Mouse (Mus musculus): ENCODE results near the gene Cercam. TPM values are rescaled to one million over a fixed set of nuclear protein-coding genes. Genes with fewer than 3 reads are reported as not detected.

Gene Cercam
- polyA plus RNA-seq (2017; shearing (Covaris generic)), result 0.66 TPM

DNA sequence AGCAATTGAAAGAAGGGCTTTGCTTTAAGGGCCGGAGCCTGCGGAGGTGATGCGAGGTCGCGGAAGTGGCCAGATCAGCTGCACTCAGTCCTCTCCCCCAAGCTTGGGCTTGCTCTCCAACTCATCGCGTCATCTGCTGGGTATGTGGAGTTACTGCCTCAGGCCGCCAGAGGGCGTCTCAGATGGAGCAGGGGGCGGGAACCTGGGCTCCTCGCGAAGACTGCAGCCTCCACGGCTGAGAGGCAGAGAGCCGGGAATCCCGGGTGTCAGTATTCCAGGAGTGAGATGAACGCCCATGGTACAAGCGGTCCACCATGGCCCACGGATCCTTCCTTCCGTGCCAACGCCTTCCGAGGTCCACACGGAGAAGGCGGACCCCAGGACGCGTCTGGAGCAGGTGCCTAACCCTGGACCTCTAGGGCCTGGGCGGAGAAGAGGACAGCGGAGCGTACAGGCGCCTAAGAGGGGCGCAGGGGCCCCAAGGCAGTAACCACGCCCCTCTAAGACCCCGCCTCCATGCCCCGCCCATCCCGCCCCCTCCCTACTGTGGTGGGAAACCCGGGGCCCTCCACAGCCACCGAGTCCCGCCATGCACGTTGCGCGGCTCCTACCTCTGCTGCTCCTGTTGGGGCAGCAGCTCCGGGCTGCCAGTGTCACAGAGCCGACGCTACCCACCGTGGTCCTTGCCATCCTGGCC is at the start of gene Cercam:
TSS of gene Cercam (plus strand) at position 216 of the 697 bp plus-strand sequence.

DNA sequence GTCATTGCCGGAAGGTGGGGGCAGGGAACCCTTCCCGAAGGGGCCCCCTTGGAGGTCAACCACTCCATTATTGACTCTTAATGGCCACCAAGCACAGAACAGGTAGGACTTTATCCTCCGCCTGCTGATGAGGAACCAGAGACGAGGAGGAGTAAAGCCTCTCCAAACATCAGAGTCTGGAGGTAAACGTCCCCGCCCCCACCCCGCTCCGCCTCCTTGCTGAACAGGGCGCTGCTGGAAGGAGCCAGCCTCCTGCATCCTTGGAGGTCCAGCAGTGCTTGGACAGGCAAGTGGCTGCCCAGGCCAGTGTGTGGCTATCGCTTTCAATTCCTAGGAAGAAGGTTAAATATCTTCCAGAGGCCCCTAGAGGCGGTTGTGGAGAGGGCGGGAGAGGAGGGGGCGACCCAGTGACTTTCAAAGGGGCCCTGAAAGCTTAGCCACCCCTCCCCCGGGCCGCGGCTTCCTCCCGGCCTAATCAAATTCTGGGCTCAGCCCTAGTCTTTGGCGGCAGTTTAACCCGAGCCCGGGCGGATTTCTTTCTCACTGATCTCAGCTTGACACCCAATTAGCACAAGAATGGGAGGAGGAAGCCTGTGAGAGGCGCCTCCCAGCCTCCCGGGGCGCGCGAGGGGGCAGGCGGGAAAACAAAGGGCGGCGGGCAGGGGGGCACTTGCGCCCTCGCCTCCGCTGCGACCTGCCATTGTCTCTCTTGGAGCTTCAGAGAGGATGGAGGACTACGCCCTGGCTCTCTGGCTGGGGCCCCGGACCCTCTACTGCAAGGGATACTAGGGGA is 48.7 kb upstream of the Cercam start, which contains the start of gene Urm1:
TSS of gene Urm1 (plus strand) at position 51 of the 793 bp plus-strand sequence.

DNA sequence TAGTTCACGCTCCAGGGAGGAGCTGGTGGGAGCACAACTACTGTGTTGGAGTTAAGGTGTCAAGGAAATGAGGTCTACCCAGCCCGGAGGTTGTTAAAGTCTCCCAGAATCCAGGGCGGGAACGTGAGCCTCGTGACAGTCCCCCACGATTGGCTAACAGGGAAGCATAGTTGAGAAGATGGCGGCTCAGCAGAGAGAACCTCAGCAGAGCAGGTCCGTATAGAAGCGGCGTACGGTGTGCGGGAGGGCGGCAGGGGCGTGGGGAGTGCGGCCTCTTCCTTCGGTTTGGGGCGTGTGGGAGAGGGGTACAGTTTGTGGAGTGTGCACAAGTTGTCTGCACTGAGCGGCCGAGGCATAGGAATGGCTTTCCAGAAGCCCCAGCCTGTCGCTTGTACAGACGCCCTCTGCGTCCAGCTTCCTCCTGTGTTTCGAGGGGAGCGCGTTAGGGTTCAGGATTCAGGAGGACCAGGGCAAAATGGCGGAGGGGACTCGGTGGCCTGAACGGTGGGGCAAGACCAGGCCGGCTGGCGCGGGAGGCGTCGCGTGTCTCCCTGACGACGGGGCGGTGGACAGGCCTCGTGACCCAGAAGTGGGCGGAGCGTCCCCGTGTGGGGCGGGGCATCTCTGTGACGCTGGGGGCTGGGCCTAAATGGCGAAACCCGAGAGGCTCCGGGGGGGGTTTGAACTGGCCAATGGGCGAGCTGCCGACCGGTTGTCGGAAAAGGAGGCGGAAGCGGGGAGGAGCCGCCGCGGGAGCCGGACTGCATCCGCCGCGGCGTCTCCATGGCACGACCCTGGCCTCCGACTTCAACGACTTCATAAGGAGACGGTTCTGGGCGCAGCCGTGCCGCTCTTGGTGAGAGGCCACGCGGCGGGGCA is 20.3 kb downstream of the Cercam start, which contains the start of gene Odf2:
TSS of gene Odf2 (plus strand) at position 156 of the 879 bp plus-strand sequence.

Other genes with a start within 250 kb of the Cercam start
- gene Rapgef1, start 249.4 kb upstream of the Cercam start, polyA plus RNA-seq (2017; shearing (Covaris generic)), result 7.7 TPM
- gene Gm13420, start 117.5 kb upstream of the Cercam start, polyA plus RNA-seq (2017; shearing (Covaris generic)), result not detected
- gene Gm13547, start 109.9 kb upstream of the Cercam start, polyA plus RNA-seq (2017; shearing (Covaris generic)), result not detected
- 9.7 TPM for gene Coq4, start 81.7 kb upstream of the Cercam start, polyA plus RNA-seq (2017; shearing (Covaris generic))
- 42.3 TPM for gene Trub2, start 80.7 kb upstream of the Cercam start, polyA plus RNA-seq (2017; shearing (Covaris generic))
- 2.3 TPM for gene Slc27a4, start 66.5 kb upstream of the Cercam start, polyA plus RNA-seq (2017; shearing (Covaris generic))
- 25.6 TPM for gene Urm1, start 49.1 kb upstream of the Cercam start, polyA plus RNA-seq (2017; shearing (Covaris generic))
- gene Odf2, start 20.1 kb downstream of the Cercam start, polyA plus RNA-seq (2017; shearing (Covaris generic)), result 84.6 TPM
- 79.3 TPM for gene Gle1, start 66.3 kb downstream of the Cercam start, polyA plus RNA-seq (2017; shearing (Covaris generic))
- 126 TPM for gene Sptan1, start 96.4 kb downstream of the Cercam start, polyA plus RNA-seq (2017; shearing (Covaris generic))
- gene Wdr34, start 179.7 kb downstream of the Cercam start, polyA plus RNA-seq (2017; shearing (Covaris generic)), result 1.1 TPM
- 121 TPM for gene Set, start 188.2 kb downstream of the Cercam start, polyA plus RNA-seq (2017; shearing (Covaris generic))
- 1.0 TPM for gene Pkn3, start 208.5 kb downstream of the Cercam start, polyA plus RNA-seq (2017; shearing (Covaris generic))
- gene Zdhhc12, start 224.5 kb downstream of the Cercam start, polyA plus RNA-seq (2017; shearing (Covaris generic)), result 30.9 TPM